Mouse (Mus musculus) heart, postnatal 0 days (tissue): ENCODE results near the gene Borcs6. TPM values are rescaled to one million over a fixed set of nuclear protein-coding genes. Genes with fewer than 3 reads are reported as not detected.

Source experiments
- ATAC-seq: fragments of 200-750 bp; cut with Nextera tagmentation; 2 replicates; pipeline ENCODE4 v1.8.0; 2017; ENCODE audit warnings: low read depth, moderate number of reproducible peaks, moderate library complexity; ENCODE audit not compliant: insufficient read depth
- DNase-seq: peaks from one replicate; pipeline ENCODE4 v3.0.0-alpha.2; 2016; ENCODE audit warnings: low spot score
- H3K27ac ChIP-seq: fragments of 300-500 bp; sonication (generic); 2 replicates; pipeline ENCODE4 v1.5.1; 2014; ENCODE audit warnings: low read depth, mild to moderate bottlenecking
- H3K27me3 ChIP-seq: fragments of 300-500 bp; sonication (generic); 2 replicates; pipeline ENCODE4 v1.6.1; 2014; ENCODE audit warnings: low read length, mixed read lengths; ENCODE audit not compliant: control insufficient read depth, insufficient read depth
- H3K36me3 ChIP-seq: fragments of 300-500 bp; sonication (generic); replicated peaks from 2 replicates; pipeline ENCODE4 v1.6.1; 2014; ENCODE audit warnings: low read length, mixed read lengths; ENCODE audit not compliant: control insufficient read depth, insufficient read depth
- H3K4me1 ChIP-seq: fragments of 300-500 bp; sonication (generic); 2 replicates; pipeline ENCODE4 v1.6.1; 2014; ENCODE audit warnings: antibody characterized with exemption; ENCODE audit not compliant: control insufficient read depth, insufficient read depth
- H3K4me2 ChIP-seq: fragments of 300-500 bp; sonication (generic); 2 replicates; pipeline ENCODE4 v1.6.1; 2014; ENCODE audit warnings: low read depth, mild to moderate bottlenecking, low read length, moderate library complexity
- H3K4me3 ChIP-seq: fragments of 300-500 bp; sonication (generic); 2 replicates; pipeline ENCODE4 v1.5.1; 2014; ENCODE audit warnings: low read depth, low read length
- H3K9ac ChIP-seq: fragments of 300-500 bp; sonication (generic); replicated peaks from 2 replicates; pipeline ENCODE4 v1.6.1; 2014; ENCODE audit warnings: low read depth, low read length, mixed read lengths
- H3K9me3 ChIP-seq: fragments of 300-500 bp; sonication (generic); replicated peaks from 2 replicates; pipeline ENCODE4 v1.6.1; 2016; ENCODE audit warnings: low read length; ENCODE audit not compliant: control insufficient read depth
- CTCF ChIP-seq: IDR thresholded peaks from 2 replicates; pipeline ENCODE4 v1.5.1; 2016; ENCODE audit warnings: antibody characterized with exemption, control low read depth, low read depth
- EP300 ChIP-seq: IDR thresholded peaks from 2 replicates; pipeline ENCODE4 v1.6.1; 2016; ENCODE audit warnings: antibody characterized with exemption, low read depth
- WGBS: fragments of 180-500 bp; shearing (Covaris S2); extraction: QIAGEN DNeasy Blood & Tissue Kit; methylation state at CpG from one replicate; pipeline ENCODE4 v1.1.7; 2014; 5-methylcytosine and 5-hydroxymethylcytosine counted together
- polyA plus RNA-seq: library from polyadenylated mRNA; unstranded; fragments of >200 nt; fragmentation: Nextera tagmentation; extraction: Ambion mirVana; gene quantifications from 2 replicates; pipeline ENCODE4 v1.2.1, GENCODE M21; 2015
- total RNA-seq: library from RNA; depleted of rRNA; stranded (reverse); fragments of >200 nt; gene quantifications from 2 replicates; pipeline ENCODE4 v1.2.3, GENCODE M21; 2014; ENCODE audit warnings: low replicate concordance

Gene Borcs6
- total and polyA plus RNA-seq, 2 experiments from 2014 or later, result 12.1 to 24.1 TPM

GRCm38 (mm10) chr11:69106299-69106698, 46.8 kb downstream of the Borcs6 start:
- DNase-seq (no peak), ATAC-seq (no peak)
- Histone ChIP-seq H3K36me3 (peaks cover 88% of the 10 kb centered on the region), H3K4me3 (no peak overlapping the region), H3K27me3 (no peaks in the 10 kb centered on the region), H3K9ac (no peak overlapping the region), H3K4me1 (0 out of 2 replicates have a peak, but pooled peaks cover 5% of the 10 kb centered on the region), H3K9me3 (no peaks in the 10 kb centered on the region), H3K4me2 (no peak overlapping the region), H3K27ac (no peak overlapping the region)
- no peak for TF ChIP-seq CTCF
- no peak for TF ChIP-seq EP300
- 93% methylated on average over 11 of the region's 11 CpGs for WGBS

GRCm38 (mm10) chr11:69106842-69107241, 47.3 kb downstream of the Borcs6 start:
- Histone ChIP-seq H3K36me3 (peaks cover 83% of the 10 kb centered on the region), H3K27ac (no peak overlapping the region), H3K9ac (no peak overlapping the region), H3K4me1 (0 out of 2 replicates have a peak, but pooled peaks cover 10% of the 10 kb centered on the region), H3K9me3 (no peaks in the 10 kb centered on the region), H3K4me2 (no peak overlapping the region), H3K27me3 (no peaks in the 10 kb centered on the region), H3K4me3 (no peak overlapping the region)
- TF ChIP-seq CTCF (no peak), EP300 (no peak)
- no peak for ATAC-seq
- no peak for DNase-seq
- 87% methylated on average over 11 of the region's 11 CpGs for WGBS

- H3K36me3 ChIP-seq, result peaks cover 74% of the 10 kb centered on the region
- no peaks in the 10 kb centered on the region for H3K9me3 ChIP-seq
- 83% methylated on average over 11 of the region's 11 CpGs for WGBS
- no peak for TF ChIP-seq CTCF
- no peak for TF ChIP-seq EP300
- H3K4me3 ChIP-seq, result no peak overlapping the region
- no peak overlapping the region for H3K4me2 ChIP-seq
- H3K4me1 ChIP-seq, result 0 out of 2 replicates have a peak, but pooled peaks cover 13% of the 10 kb centered on the region
- no peaks in the 10 kb centered on the region for H3K27me3 ChIP-seq
- no peak overlapping the region for H3K9ac ChIP-seq
- no peak for DNase-seq
- no peak overlapping the region for H3K27ac ChIP-seq
- ATAC-seq, result no peak
Measured at GRCm38 (mm10) chr11:69107676-69108075, 48.2 kb downstream of the Borcs6 start.

GRCm38 (mm10) chr11:69108223-69108622, 48.7 kb downstream of the Borcs6 start:
- Histone ChIP-seq H3K4me1 (0 out of 2 replicates have a peak, but pooled peaks cover 13% of the 10 kb centered on the region), H3K36me3 (peaks cover 69% of the 10 kb centered on the region), H3K27me3 (no peaks in the 10 kb centered on the region), H3K4me2 (no peak overlapping the region), H3K27ac (no peak overlapping the region), H3K9ac (no peak overlapping the region), H3K4me3 (no peak overlapping the region), H3K9me3 (no peaks in the 10 kb centered on the region)
- no peak for DNase-seq
- 88% methylated on average over 9 of the region's 9 CpGs for WGBS
- TF ChIP-seq EP300, result no peak
- TF ChIP-seq CTCF, result no peak
- ATAC-seq, result no peak

- TF ChIP-seq EP300, result no peak
- TF ChIP-seq CTCF, result no peak
- Histone ChIP-seq H3K27me3 (no peaks in the 10 kb centered on the region), H3K27ac (no peak overlapping the region), H3K9me3 (no peaks in the 10 kb centered on the region), H3K36me3 (peaks cover 58% of the 10 kb centered on the region), H3K4me3 (no peak overlapping the region), H3K4me2 (no peak overlapping the region), H3K4me1 (0 out of 2 replicates have a peak, but pooled peaks cover 13% of the 10 kb centered on the region), H3K9ac (no peak overlapping the region)
- DNase-seq (no peak), ATAC-seq (no peak)
- WGBS, result 76% methylated on average over 13 of the region's 13 CpGs
Measured at GRCm38 (mm10) chr11:69109032-69109900, 49.7 kb downstream of the Borcs6 start.
